In the genomic region with DNA sequence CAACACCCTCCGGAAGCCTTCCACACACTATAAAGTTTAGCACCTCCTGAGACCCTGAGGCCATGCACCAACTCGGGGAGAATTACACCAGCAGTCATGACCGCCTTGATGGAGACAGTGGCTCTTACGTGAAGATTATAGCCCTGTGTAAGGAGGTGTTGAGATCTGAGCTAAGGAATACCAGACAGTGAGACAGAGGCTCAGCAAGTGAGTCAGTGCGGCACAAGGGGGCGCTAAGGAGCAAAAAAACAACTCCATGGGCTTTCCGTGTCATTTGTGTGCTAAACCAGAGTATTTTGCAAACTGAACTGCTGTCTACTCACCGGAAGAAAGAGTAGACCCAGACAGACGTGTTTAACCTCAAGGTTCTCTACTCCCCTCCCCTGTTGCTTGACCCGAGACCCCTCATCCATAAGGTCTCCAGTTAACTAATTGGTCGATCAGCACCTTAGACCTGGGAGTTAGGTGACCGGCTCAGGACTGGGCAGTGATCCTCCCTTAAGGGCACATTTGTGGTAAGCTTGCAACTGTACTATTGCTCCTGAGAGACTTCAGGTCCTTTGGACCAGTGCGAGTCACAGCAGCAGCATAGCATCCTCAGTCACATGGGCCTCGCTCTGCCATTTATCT, we compare ENCODE assay signal across 9 mouse cellular contexts. TPM values are rescaled to one million over a fixed set of nuclear protein-coding genes. Genes with fewer than 3 reads are reported as not detected.
A peak's percentile ranks its signal among the peaks of the same experiment; 100 is the strongest.
DNase-seq lines count a peak whose midpoint lies in the region; ATAC-seq lines count a peak whose summit lies in the region.
"Had no signal": no experiment of that assay in that cellular context is flagged by ENCODE, and none has a peak within 500 bp of the region (broad histone marks: within the 10 kb centered on the region; RNA-seq: fewer than 3 reads in every experiment).

No protein-coding gene starts in this region.

- WGBS in forebrain, embryonic 10.5 days: 46% methylated on average over 14 of the region's 14 CpGs
- 43% methylated on average over 14 of the region's 14 CpGs for WGBS in forebrain, embryonic 13.5 days

- H3K4me2 ChIP-seq in forebrain, embryonic 13.5 days: no peak overlapping the region

- H3K9me3 ChIP-seq in forebrain, embryonic 10.5 days: no peaks in the 10 kb centered on the region
- H3K9me3 ChIP-seq in forebrain, embryonic 13.5 days (replicated peaks): no peaks in the 10 kb centered on the region

- peak; percentile 71 for DNase-seq in forebrain, embryonic 10.5 days (ENCODE audit: extremely low spot score, low spot score)
- DNase-seq in adrenal gland, postnatal 10 days: peak; percentile 92
- DNase-seq in embryo, embryonic 11 days: peak; percentile 78
- DNase-seq in heart, postnatal 10 days: peak; percentile 79 to 89
- DNase-seq in layer of hippocampus, postnatal 10 days (ENCODE audit: low spot score in 2 of 2): peak; percentile 82 to 84
- peak; percentile 54 to 75 for DNase-seq in spleen, postnatal 14 days (ENCODE audit: low spot score in 2 of 2)

- no peaks in the 10 kb centered on the region; the same call in 1 of the 2 replicates for H3K27me3 ChIP-seq in forebrain, embryonic 10.5 days (ENCODE audit: poor library complexity, severe bottlenecking)
- no peaks in the 10 kb centered on the region; the same call in 1 of the 2 replicates for H3K27me3 ChIP-seq in forebrain, embryonic 13.5 days
- H3K27me3 ChIP-seq: Patski had no signal

- intact Hi-C loops in heart, postnatal 10 days (cut with DNase I): loop anchor here (1.0 kb wide), 2 partner anchors 111 to 115 kb away; no protein-coding TSS in a partner anchor

- H3K4me3 ChIP-seq in forebrain, embryonic 10.5 days: no peak overlapping the region
- H3K4me3 ChIP-seq in forebrain, embryonic 13.5 days: no peak overlapping the region

- no peak for ATAC-seq in forebrain, embryonic 13.5 days
- ATAC-seq in megakaryocyte progenitor cell, adult 5-6 weeks (replicated peaks; ENCODE audit: poor library complexity): peak; percentile 93
- ATAC-seq: Patski had no signal

- no peak overlapping the region for H3K27ac ChIP-seq in forebrain, embryonic 10.5 days
- no peak overlapping the region for H3K27ac ChIP-seq in forebrain, embryonic 13.5 days

- H3K36me3 ChIP-seq in forebrain, embryonic 10.5 days (replicated peaks): no peaks in the 10 kb centered on the region
- no peaks in the 10 kb centered on the region for H3K36me3 ChIP-seq in forebrain, embryonic 13.5 days (ENCODE audit: poor library complexity, severe bottlenecking)

- no peak overlapping the region for H3K9ac ChIP-seq in forebrain, embryonic 13.5 days

- H3K4me1 ChIP-seq in forebrain, embryonic 10.5 days: peaks cover 12% of the 10 kb centered on the region; the same call in 1 of the 2 replicates
- H3K4me1 ChIP-seq in forebrain, embryonic 13.5 days: peaks cover 20% of the 10 kb centered on the region

RNA-seq across cellular contexts. Expression of gene Azin2, which starts 8.9 kb away (rescaled TPM):
- 10.5 and 12.0 TPM in 2 replicates for polyA plus RNA-seq in forebrain, embryonic 10.5 days (2016; fragmentation: Nextera tagmentation; extraction: Ambion mirVana)
- 11.3 and 13.5 TPM in 2 replicates for polyA plus RNA-seq in forebrain, embryonic 13.5 days (2015; fragmentation: Nextera tagmentation; extraction: Ambion mirVana)
- total RNA-seq in adrenal gland, postnatal 10 days (2021): 10 to 100 TPM; 32.5 to 32.9 TPM
- total RNA-seq in heart, postnatal 10 days (2021): 1 to 10 TPM; 5.8 to 6.0 TPM
- total RNA-seq in layer of hippocampus, postnatal 10 days (2021): 10 to 100 TPM; 27.7 to 31.0 TPM
- total RNA-seq in megakaryocyte progenitor cell, adult 5-6 weeks (2015): 0.91 and 1.7 TPM in 2 replicates
- 2.1 and 2.2 TPM in 2 replicates for total RNA-seq in megakaryocyte progenitor cell, adult 5-6 weeks (2017)

RNA-seq across cellular contexts. Expression of gene Ak2, which starts 20.6 kb away (rescaled TPM):
- polyA plus RNA-seq in forebrain, embryonic 10.5 days (2016; fragmentation: Nextera tagmentation; extraction: Ambion mirVana): 237 and 245 TPM in 2 replicates
- 155 and 166 TPM in 2 replicates for polyA plus RNA-seq in forebrain, embryonic 13.5 days (2015; fragmentation: Nextera tagmentation; extraction: Ambion mirVana)
- 100 to 1,000 TPM; 244 to 274 TPM for total RNA-seq in adrenal gland, postnatal 10 days (2021)
- 10 to 100 TPM; 91.3 to 93.4 TPM for total RNA-seq in heart, postnatal 10 days (2021)
- 10 to 100 TPM; 32.3 to 34.3 TPM for total RNA-seq in layer of hippocampus, postnatal 10 days (2021)
- 97.7 and 107 TPM in 2 replicates for total RNA-seq in megakaryocyte progenitor cell, adult 5-6 weeks (2015)
- 165 and 176 TPM in 2 replicates for total RNA-seq in megakaryocyte progenitor cell, adult 5-6 weeks (2017)

Comparison
In these comparisons a context has a peak if more than half of its experiments do, and no peak if none do; other contexts are left out.
1. RNA of gene Azin2, which starts 8.9 kb away (total RNA-seq): 32.5 to 32.9 TPM in adrenal gland, postnatal 10 days and 27.7 to 31.0 TPM in layer of hippocampus, postnatal 10 days; 5.8 to 6.0 TPM in heart, postnatal 10 days and 0.91 to 2.2 TPM in megakaryocyte progenitor cell, adult 5-6 weeks; every median in the first group is over 4 times any median in the second.
2. Peak in every context shown above with its lines, with median percentiles within 50 percentile points of each other: DNase-seq.